Mouse (Mus musculus) liver, adult 2 months (tissue): ENCODE measurements at regions not wholly inside any gene's neighbourhood (a gene's known extent, or its start where the extent isn't known, plus 50 kb on each side); places are given as distances from the start of the nearest gene placed in this dataset.

Experiments used
- DNase-seq: peaks from one replicate; pipeline ENCODE4 v3.0.0-alpha.2; 2011; ENCODE audit warnings: low read depth, low spot score; ENCODE audit errors: extremely low read depth
- H3K27ac ChIP-seq: fragments of 200-500 bp; replicated peaks from 2 replicates; pipeline ENCODE4 v1.5.1; 2012; ENCODE audit warnings: low read depth, mild to moderate bottlenecking, control low read depth, inconsistent platforms, low read length; ENCODE audit not compliant: insufficient read depth
- H3K27me3 ChIP-seq: fragments of 200-500 bp; 2 replicates; pipeline ENCODE4 v1.6.1; 2012; ENCODE audit warnings: mild to moderate bottlenecking, moderate library complexity, low read length, inconsistent platforms; ENCODE audit not compliant: control insufficient read depth, insufficient read depth
- H3K36me3 ChIP-seq: fragments of 200-500 bp; 2 replicates; pipeline ENCODE4 v1.6.1; 2012; ENCODE audit warnings: low read length, inconsistent platforms; ENCODE audit not compliant: control insufficient read depth, insufficient read depth
- H3K4me1 ChIP-seq: fragments of 200-500 bp; 2 replicates; pipeline ENCODE4 v1.6.1; 2011; ENCODE audit warnings: low read length; ENCODE audit not compliant: control insufficient read depth, insufficient read depth
- H3K4me3 ChIP-seq: fragments of 200-500 bp; 2 replicates; pipeline ENCODE4 v1.5.1; 2011; ENCODE audit warnings: low read depth, mild to moderate bottlenecking, control low read depth, low read length, moderate library complexity; ENCODE audit not compliant: insufficient read depth
- H3K79me2 ChIP-seq: fragments of 200-500 bp; 2 replicates; pipeline ENCODE4 v1.6.1; 2012; ENCODE audit warnings: inconsistent platforms, mild to moderate bottlenecking, low read length, moderate library complexity; ENCODE audit not compliant: control insufficient read depth, insufficient read depth
- H3K9ac ChIP-seq: fragments of 200-500 bp; 2 replicates; pipeline ENCODE4 v1.6.1; 2012; ENCODE audit warnings: low read depth, mild to moderate bottlenecking, control low read depth, inconsistent platforms, low read length
- CTCF ChIP-seq: fragments of 200-500 bp; IDR thresholded peaks from 2 replicates; pipeline ENCODE4 v1.5.1; 2011; ENCODE audit warnings: low read depth, low read length, control low read depth
- POLR2A ChIP-seq: fragments of 200-500 bp; IDR thresholded peaks from 2 replicates; pipeline ENCODE4 v1.6.1; 2011; ENCODE audit warnings: low read length, control low read depth; ENCODE audit not compliant: insufficient read depth; ENCODE audit errors: extremely low read depth
- WGBS: fragments of 180-500 bp; shearing (Covaris S2); methylation state at CpG from one replicate; pipeline ENCODE4 v1.1.7; 2018; 5-methylcytosine and 5-hydroxymethylcytosine counted together

- H3K79me2 ChIP-seq: no peaks in the 10 kb centered on the region
- H3K4me1 ChIP-seq: no peaks in the 10 kb centered on the region
- H3K4me3 ChIP-seq: no peak overlapping the region
- no peaks in the 10 kb centered on the region for H3K27me3 ChIP-seq
- H3K36me3 ChIP-seq: no peaks in the 10 kb centered on the region
- no peak for DNase-seq
- no peak overlapping the region for H3K9ac ChIP-seq
- WGBS: 84% methylated on average over 13 of the region's 13 CpGs
- H3K27ac ChIP-seq: no peak overlapping the region
- TF ChIP-seq CTCF (no peak), POLR2A (no peak)
Measured at GRCm38 (mm10) chr14:24822876-24823567, 336.1 kb downstream of the Rps24 start.

DNA sequence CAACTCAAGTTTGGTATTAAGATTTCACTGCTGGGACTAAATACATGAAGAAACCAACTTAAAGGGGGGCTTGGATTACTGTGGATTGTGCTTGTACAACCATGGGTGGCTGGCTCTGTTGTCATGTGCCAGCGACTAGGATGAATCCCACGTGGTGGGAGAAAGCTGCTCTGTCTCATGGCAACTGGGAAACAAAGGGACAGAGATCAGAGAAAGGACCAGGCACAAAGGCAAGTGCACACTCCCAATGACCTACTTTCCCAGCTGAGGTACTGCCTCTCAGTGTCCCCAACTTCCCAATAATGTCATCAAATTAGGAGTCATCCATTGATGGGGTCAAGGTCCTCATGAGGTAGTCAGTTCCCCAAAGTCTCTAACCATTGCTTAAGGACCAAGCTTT, 337.4 kb downstream of the Rps24 start:
- Histone ChIP-seq H3K9ac (no peak overlapping the region), H3K36me3 (no peaks in the 10 kb centered on the region), H3K4me1 (no peaks in the 10 kb centered on the region), H3K4me3 (no peak overlapping the region), H3K27me3 (no peaks in the 10 kb centered on the region), H3K27ac (no peak overlapping the region), H3K79me2 (no peaks in the 10 kb centered on the region)
- WGBS: 82% methylated on average over 2 of the region's 2 CpGs
- no peak for DNase-seq
- TF ChIP-seq CTCF (no peak), POLR2A (no peak)

DNA sequence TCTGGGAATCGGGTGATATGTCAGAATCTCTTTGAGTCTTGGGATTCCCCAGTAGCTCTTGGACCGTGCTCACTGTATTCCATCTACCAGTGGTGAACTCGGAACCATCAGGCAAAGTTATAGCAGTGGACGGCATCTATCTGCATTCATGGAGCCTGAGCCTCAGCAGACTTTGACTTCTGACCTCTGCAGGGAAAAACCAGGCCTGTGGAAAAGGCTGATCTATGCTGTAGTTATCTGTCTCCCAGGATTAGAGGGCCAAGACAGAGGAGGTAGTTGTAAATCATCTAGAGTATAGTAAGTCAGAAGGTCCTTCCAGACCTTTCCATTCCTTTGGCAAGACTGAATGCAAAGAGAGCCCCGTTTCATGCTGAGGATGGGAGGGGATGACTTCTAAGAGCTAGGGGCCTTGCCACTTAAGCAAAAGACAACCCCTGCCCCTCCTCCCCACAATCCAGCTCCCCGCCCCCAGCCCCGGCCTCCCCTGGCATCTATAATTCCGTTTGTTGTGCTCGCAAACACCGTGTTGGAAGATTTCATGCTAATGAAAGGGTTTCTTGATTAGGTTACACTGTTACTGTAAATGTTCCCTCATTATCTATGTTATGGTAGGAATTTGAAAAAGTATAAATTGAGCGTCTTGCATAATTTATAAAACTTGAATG, 338.9 kb downstream of the Rps24 start:
- no peak for DNase-seq
- TF ChIP-seq POLR2A (no peak), CTCF (no peak)
- Histone ChIP-seq H3K4me1 (no peaks in the 10 kb centered on the region), H3K27ac (no peak overlapping the region), H3K4me3 (no peak overlapping the region), H3K79me2 (no peaks in the 10 kb centered on the region), H3K9ac (no peak overlapping the region), H3K27me3 (no peaks in the 10 kb centered on the region), H3K36me3 (no peaks in the 10 kb centered on the region)
- WGBS: 77% methylated on average over 11 of the region's 11 CpGs

DNA sequence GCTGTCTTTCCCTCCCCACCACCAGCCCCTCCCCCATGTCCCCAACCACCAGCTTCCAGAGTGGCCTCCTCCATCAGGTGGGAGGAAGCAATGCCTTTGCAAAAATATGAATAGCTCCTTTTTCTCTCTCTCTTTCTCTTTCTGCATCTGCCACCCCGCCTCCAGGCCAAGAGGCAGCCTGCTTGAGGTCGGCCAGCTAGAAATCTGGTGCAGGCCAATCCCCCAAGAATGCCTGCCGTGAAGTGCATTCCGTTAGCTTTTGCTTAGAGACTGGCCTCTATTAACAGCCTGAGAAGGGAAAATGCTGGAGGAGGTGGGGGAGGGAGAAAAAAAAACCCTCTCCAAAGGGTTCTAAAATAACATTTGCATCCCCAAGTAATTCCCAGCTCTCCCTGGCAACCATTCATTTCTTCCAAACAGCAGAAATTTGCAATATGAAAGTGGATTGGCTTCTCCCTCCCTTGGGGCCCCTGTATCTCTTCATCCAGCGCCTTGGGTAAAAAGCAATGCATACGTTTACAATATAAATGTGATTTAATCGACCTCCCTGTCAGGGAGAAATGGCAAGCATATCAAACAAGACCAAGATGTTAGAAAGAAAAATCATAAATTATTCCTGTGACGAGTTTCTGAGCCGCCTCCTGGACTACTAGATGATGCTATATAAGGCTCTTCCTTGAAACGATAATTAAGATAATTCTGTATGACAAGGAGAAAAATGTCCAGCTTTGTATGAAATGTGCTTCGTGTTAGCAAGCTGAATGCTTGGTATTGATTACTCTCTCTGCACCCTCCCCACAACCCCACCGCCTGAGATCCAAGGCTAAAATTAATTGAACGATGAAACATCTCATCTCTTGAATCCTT, 339.8 kb downstream of the Rps24 start:
- H3K27me3 ChIP-seq: no peaks in the 10 kb centered on the region
- no peaks in the 10 kb centered on the region for H3K79me2 ChIP-seq
- no peak overlapping the region for H3K9ac ChIP-seq
- H3K36me3 ChIP-seq: no peaks in the 10 kb centered on the region
- H3K4me3 ChIP-seq: no peak overlapping the region
- DNase-seq: no peak
- no peaks in the 10 kb centered on the region for H3K4me1 ChIP-seq
- no peak for TF ChIP-seq CTCF
- no peak for TF ChIP-seq POLR2A
- no peak overlapping the region for H3K27ac ChIP-seq
- 60% methylated on average over 13 of the region's 13 CpGs for WGBS

- H3K27me3 ChIP-seq: no peaks in the 10 kb centered on the region
Measured at GRCm38 (mm10) chr14:24827381-24828031, 340.6 kb downstream of the Rps24 start.

More at GRCm38 (mm10) chr14:24827381-24828031, 340.6 kb downstream of the Rps24 start:
- DNase-seq: no peak
- Histone ChIP-seq H3K4me1 (no peaks in the 10 kb centered on the region), H3K79me2 (no peaks in the 10 kb centered on the region), H3K27ac (no peak overlapping the region), H3K36me3 (no peaks in the 10 kb centered on the region), H3K9ac (no peak overlapping the region), H3K4me3 (no peak overlapping the region)
- WGBS: 58% methylated on average over 8 of the region's 8 CpGs
- TF ChIP-seq CTCF (no peak), POLR2A (no peak)
